Mouse (Mus musculus) liver (tissue): Measurements from ENCODE around the gene Rarres2.

ENCODE experiments used
- DNase-seq: peaks from one replicate; pipeline ENCODE4 v3.0.0-alpha.2; 2020; ENCODE audit warnings: mixed read lengths

Rarres2 gene

GRCm38 (mm10) chr6:48572572-48573061, at the start of gene Rarres2:
Gene Rarres2 (minus strand): TSS chr6:48572789.
- peak; percentile 54 for DNase-seq

GRCm38 (mm10) chr6:48620031-48620430, 47.4 kb upstream of the Rarres2 start:
- no peak for DNase-seq

- DNase-seq: no peak
Measured at GRCm38 (mm10) chr6:48614756-48615155, 42.2 kb upstream of the Rarres2 start.

GRCm38 (mm10) chr6:48613464-48613863, 40.9 kb upstream of the Rarres2 start:
- DNase-seq: no peak

- no peak for DNase-seq
Measured at GRCm38 (mm10) chr6:48610657-48611056, 38.1 kb upstream of the Rarres2 start.

GRCm38 (mm10) chr6:48609512-48609911, 36.9 kb upstream of the Rarres2 start:
- peak; percentile 11 for DNase-seq

GRCm38 (mm10) chr6:48608124-48608523, 35.5 kb upstream of the Rarres2 start:
- DNase-seq: no peak

- peak; percentile 37 for DNase-seq
Measured at GRCm38 (mm10) chr6:48602080-48602741, 29.6 kb upstream of the Rarres2 start.

- DNase-seq: peak; percentile 94
Measured at GRCm38 (mm10) chr6:48601271-48602079, 28.9 kb upstream of the Rarres2 start, which contains the start of gene Zfp775. Gene Zfp775 (plus strand): TSS chr6:48602063.

GRCm38 (mm10) chr6:48600594-48600993, 28.0 kb upstream of the Rarres2 start:
- DNase-seq: no peak

- DNase-seq: no peak
Measured at GRCm38 (mm10) chr6:48597233-48597625, 24.6 kb upstream of the Rarres2 start.

- DNase-seq: no peak
Measured at GRCm38 (mm10) chr6:48596545-48597232, 24.1 kb upstream of the Rarres2 start.

GRCm38 (mm10) chr6:48595278-48595677, 22.7 kb upstream of the Rarres2 start:
- no peak for DNase-seq

GRCm38 (mm10) chr6:48594043-48594738, 21.6 kb upstream of the Rarres2 start:
- peak; percentile 24 for DNase-seq

GRCm38 (mm10) chr6:48593158-48594042, 20.8 kb upstream of the Rarres2 start, which contains the start of the genes Repin1 and Gm44965:
Gene Repin1 (plus strand): TSS chr6:48593883.
Gene Gm44965 (plus strand): TSS chr6:48593941.
- peak; percentile 84 for DNase-seq

GRCm38 (mm10) chr6:48591871-48592270, 19.3 kb upstream of the Rarres2 start:
- DNase-seq: no peak

- DNase-seq: no peak
Measured at GRCm38 (mm10) chr6:48591221-48591845, 18.7 kb upstream of the Rarres2 start.

GRCm38 (mm10) chr6:48589194-48589750, 16.7 kb upstream of the Rarres2 start, which contains the start of gene Gm45021:
Gene Gm45021 (plus strand): TSS chr6:48589610.
- no peak for DNase-seq

GRCm38 (mm10) chr6:48582037-48582436, 9.4 kb upstream of the Rarres2 start:
- no peak for DNase-seq

GRCm38 (mm10) chr6:48581257-48581656, 8.7 kb upstream of the Rarres2 start:
- DNase-seq: no peak
